Mouse (Mus musculus) heart, adult 11 months (tissue): ENCODE data around the gene Kalrn.

ENCODE experiments used
- DNase-seq: peaks from one replicate; pipeline ENCODE4 v3.0.0; 2022

Gene Kalrn

GRCm38 (mm10) chr16:33947664-33948571 lies 625.4 kb downstream of the Kalrn start:
- DNase-seq, result peak; percentile 89

DNA sequence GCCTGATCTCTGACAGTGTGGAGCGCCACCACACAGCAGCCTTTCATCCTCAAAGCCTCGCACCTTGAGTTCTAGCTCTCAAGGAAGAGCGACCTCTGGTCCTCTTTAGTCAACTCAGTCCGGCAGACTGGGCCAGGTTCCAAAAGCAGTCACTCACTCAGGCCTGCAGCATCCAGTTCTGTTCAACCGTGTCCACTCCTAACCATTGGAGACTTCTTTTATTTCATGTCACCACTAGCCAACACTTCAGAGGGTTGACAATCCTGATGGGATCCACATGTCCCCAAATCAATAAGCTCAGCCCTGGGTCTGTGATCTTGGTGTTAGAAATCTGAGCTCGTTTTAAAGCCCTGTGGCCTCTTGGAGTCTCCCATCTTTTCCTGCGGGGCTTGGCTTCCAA lies 627.3 kb downstream of the Kalrn start:
- DNase-seq, result peak; percentile 88

DNA sequence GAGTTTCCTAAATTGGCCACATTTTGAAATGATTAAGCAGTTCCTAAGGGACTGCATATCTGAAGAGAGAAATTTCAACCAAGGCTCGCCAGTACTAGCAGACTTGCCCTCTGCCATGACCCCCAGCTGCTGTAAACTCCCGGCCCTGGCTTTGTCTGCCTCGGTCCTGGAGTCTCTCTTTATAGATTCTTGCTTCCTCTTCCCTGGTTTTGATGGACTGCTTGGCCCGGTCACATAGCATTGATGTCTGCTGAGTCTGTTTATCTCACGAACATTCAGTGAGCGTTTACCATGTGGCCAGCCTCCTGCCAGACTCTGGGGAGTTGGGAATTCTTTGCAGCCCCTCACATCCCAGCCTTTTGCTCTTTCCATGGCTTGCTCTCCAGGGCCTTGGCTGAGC lies 628.6 kb downstream of the Kalrn start:
- DNase-seq, result peak; percentile 96

DNA sequence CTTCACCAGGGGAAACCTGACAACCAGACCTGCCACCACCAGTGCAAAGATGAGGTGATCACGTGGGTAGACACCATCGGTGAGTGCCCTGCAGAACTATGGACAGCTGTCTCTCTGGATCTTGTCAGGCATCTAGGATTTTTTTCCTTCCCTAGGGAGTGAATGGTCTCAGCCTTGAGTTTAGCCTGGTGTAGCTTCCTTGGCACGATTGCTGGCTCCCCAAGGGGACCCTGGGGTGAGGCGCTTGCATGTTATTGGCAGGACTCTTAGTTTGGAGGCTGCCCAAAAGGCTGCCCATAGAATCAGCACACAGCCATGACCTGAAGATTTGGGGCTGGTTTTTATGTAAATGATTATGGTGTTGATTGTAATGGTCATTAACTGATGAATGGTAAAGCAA lies 629.2 kb downstream of the Kalrn start:
- peak; percentile 91 for DNase-seq

- DNase-seq, result no peak
Measured at GRCm38 (mm10) chr16:33943388-33943787, 629.9 kb downstream of the Kalrn start.

- DNase-seq, result peak; percentile 98
Measured at GRCm38 (mm10) chr16:33942341-33942740, 631.0 kb downstream of the Kalrn start.

- peak; percentile 98 for DNase-seq
Measured at GRCm38 (mm10) chr16:33941271-33941781, 632.0 kb downstream of the Kalrn start.

- peak; percentile 92 for DNase-seq
Measured at GRCm38 (mm10) chr16:33940095-33940494, 633.2 kb downstream of the Kalrn start.

DNA sequence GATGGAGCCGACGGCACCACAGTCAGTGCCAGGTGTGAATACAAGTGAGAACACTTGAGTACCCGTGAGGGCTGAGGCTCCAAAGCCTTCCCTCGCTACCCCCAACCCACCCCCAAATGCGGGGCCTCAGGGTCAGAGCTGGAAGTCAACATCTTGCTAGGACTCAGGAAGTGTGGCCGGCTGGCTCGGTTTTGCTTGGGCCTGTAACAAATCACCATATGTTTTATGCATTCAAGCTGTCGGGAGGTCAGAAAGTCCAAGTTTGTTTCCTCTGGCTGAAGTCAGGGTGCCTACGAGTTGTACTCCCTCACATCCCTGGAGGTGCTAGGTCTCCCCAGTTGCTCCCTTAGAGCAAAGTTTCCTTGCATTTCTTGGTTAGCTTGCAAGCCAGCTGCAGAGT lies 633.7 kb downstream of the Kalrn start:
- peak; percentile 97 for DNase-seq

- peak; percentile 89 for DNase-seq
Measured at GRCm38 (mm10) chr16:33939133-33939531, 634.2 kb downstream of the Kalrn start.

GRCm38 (mm10) chr16:33938311-33939132 lies 634.8 kb downstream of the Kalrn start:
- DNase-seq, result peak; percentile 94

DNA sequence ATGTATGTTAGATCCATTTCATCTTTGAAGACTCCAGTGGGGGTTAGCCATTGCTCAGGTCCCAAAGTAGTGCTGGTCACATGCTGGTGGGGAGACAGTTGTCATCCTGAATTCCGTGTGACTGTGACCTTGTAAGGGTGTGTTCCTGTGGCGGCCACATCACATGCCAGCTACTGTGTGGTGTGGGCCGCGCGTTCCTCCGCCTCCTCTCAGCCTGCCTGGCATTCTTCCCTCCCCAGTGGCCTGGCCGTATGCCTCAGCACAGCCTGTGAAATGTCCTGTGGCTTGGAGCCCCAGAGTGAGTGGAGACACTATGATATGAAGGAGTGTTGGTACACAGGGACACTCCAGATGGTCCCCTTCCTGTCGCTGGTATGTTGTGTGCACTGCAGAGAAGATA lies 635.8 kb downstream of the Kalrn start:
- DNase-seq, result peak; percentile 99

- peak; percentile 90 for DNase-seq
Measured at GRCm38 (mm10) chr16:33936885-33937284, 636.4 kb downstream of the Kalrn start.

GRCm38 (mm10) chr16:33935407-33935785 lies 637.9 kb downstream of the Kalrn start:
- DNase-seq, result no peak

DNA sequence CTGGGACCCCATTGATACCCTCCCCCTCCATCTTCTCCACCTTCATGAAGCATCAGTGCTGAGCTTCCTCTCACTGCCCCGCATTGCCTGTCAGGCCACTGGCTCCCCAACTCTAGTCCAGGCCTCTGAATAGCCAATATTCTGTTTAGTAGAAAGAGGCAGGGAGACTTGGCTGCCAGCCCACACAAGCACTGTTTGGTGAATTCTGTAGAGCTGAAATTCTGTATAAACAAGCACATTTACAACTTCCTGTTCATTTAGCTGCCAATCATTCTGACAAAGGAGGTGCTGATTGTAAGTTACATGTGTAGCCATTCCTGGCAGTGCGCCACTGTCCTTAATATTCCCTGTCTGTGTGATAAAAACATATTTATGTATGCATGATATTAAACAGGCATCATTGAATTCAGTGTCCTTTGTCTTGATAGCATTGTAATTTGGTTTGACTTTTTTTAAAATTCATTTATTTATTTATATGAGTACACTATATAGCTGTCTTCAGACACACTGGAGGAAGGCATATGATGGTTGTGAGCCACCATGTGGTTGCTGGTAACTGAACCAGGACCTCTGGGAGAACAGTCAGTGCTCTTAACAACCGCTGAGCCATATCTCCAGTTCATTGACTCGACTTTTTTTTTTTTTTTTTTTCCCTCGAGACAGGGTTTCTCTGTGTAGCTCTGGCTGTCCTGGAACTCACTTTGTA lies 638.5 kb downstream of the Kalrn start:
- DNase-seq, result peak; percentile 96

- DNase-seq, result peak; percentile 94
Measured at GRCm38 (mm10) chr16:33933411-33933810, 639.9 kb downstream of the Kalrn start.

DNA sequence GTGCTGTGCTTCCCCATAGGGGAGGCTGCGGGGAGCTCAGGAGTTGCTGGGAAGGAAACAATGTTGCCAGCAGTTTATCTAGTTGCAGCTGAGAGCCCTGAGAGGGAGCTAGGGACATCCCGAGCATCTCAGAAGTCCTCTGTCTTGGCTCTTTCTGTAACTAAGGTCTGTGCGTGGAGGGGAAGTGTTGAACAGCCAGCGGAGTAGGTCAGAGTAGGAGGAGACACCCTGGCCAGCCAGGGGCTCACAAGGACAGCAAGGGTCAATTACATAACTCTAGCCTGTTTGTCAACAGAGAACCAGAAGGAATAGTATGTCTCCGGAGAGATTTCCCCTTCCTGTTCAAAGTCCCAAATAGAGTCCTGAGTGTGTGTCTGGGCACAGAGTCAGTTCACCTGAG lies 641.2 kb downstream of the Kalrn start:
- DNase-seq, result peak; percentile 98

DNA sequence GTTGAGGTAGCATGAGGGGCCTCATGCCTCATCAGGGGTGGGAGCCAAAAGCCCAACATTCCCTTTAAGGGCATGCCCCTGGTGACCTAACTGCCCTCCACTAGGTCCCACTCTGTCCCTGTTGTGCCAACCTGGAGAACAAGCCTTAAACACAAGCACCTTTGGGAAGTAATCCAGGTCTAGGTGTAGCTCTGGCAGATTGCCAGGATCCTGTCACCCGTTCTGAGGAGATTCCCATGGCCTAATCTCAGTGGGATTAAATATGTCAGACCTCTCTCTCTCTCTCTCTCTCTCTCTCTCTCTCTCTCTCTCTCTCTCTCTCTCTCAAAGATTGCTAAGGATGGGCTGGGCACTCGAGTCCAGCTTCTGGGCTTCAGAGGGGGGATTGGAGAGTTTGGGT lies 641.6 kb downstream of the Kalrn start:
- peak; percentile 90 for DNase-seq

DNA sequence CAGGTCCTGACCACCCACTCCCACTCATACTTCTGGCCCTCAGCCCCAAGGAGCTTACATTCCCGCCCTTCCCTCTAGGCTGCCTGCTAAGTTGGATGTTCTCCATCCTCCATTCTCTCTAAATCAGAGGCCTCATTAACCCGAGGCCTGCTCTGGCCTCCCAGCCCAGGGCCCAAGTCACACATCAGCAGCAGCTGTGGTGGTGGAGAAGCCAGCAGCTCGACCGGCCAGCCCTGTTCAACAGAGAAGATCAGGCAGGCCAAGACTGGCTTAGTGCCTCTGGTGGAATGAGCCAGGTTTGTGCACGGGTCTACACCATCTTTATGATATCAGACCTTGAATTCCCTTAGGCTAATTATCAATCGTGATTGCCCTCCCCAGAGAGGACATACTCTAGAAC lies 642.5 kb downstream of the Kalrn start:
- DNase-seq, result peak; percentile 98

GRCm38 (mm10) chr16:33928788-33929462 lies 644.4 kb downstream of the Kalrn start:
- DNase-seq, result peak; percentile 94

DNA sequence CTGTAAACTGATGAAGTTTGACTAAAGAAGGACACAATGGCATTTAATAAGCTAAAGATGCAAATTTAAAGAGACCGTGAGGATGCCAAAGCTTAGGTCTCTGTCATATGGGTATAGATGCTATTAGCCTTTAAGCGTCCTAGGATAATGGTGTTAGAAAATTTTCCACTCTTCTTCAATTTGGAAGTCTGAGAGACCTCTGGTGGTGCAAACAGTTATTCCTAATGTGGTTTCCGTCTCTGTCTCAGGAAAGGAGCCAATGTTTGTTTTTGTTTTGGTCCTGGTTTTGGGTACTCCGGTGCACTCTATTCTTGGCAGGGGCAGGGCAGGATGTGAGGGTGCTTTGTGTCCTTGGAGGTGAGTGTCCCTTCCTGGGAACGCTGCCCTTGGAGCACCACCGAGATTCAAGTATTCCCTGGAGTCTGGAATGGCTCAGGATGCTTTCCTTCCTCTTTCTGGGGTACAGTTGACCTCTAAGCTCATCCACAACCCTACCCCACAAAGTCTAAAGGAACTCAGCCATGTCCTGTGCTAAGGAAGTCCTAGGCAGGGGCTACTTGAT lies 646.0 kb downstream of the Kalrn start:
- peak; percentile 95 for DNase-seq

GRCm38 (mm10) chr16:33923758-33924157 lies 649.6 kb downstream of the Kalrn start:
- no peak for DNase-seq
